ENCODE assay signal across 1 mouse cellular context in the genomic region with DNA sequence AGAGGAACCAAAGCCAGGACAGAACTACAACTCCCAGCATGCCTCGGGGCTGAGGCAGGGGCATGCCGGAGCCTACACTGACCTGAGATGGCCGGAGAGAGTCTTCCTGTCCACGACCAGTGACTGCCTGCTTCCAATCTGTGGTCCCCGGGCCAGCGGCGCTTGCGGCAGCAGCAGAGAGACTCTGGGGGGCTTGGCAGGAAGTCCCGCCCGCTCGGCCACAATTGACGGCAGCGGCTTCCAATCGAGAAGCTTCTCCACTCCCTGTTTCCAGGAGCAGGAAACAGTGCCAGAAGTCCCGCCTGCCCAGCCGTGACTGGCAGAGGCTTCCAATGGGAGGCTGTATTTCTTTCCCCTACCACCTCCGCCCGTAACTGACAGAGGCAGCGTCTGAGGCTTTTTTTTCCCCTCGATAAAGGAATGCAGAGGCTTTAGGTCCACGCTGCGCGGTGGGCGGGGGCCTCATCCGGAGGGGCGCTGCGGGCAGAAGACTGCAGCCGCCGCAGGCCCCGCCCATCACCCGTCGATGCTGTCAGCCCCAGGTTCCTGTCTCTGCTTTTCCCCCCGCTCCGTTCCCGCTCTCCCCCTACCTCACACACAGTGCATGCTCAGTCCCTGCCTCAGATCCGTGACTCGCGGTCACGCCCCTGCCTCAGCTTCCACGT.
A peak's percentile ranks its signal among the peaks of the same experiment; 100 is the strongest.
TF ChIP-seq lines count a peak whose summit lies in the region.

No protein-coding gene starts in this region.

TF ChIP-seq in CH12.LX, 34 proteins besides CTCF, POLR2A, EP300 and RAD21 (continued from another document):
- no peak for TF ChIP-seq BHLHE40 (IDR thresholded peaks at IDR 0.05; ENCODE audit: low read depth, low read length)
- TF ChIP-seq NELFE (IDR thresholded peaks at IDR 0.05; ENCODE audit: low read depth, low read length) = peak; percentile 55
- 0 out of 2 replicates have a peak, but pooled peaks have one; percentile 13 for TF ChIP-seq MAZ (IDR thresholded peaks at IDR 0.05; ENCODE audit: low read depth, low read length)
- TF ChIP-seq SMC3 (IDR thresholded peaks at IDR 0.05; ENCODE audit: low read depth, low read length) = no peak
- TF ChIP-seq TBP (conservative IDR thresholded peaks at IDR 0.05; ENCODE audit: low read depth, low read length) = no peak
- TF ChIP-seq MAX (IDR thresholded peaks at IDR 0.05; ENCODE audit: low read length) = peak; percentile 11; the same call in 1 of the 2 replicates
- TF ChIP-seq ELF1 (IDR thresholded peaks at IDR 0.05; ENCODE audit: low read depth, low read length) = peak; percentile 70; the same call in 1 of the 2 replicates
